Mouse (Mus musculus): ENCODE data around the gene H2-K1.

The H2-K1 gene

GRCm38 (mm10) chr17:34000150-34000537 is at the start of gene H2-K1:
TSS of gene H2-K1 (minus strand) at chr17:34000347.
- DNase-seq (ENCODE audit: low spot score in 2 of 2): peak; percentile 89 to 94

DNA sequence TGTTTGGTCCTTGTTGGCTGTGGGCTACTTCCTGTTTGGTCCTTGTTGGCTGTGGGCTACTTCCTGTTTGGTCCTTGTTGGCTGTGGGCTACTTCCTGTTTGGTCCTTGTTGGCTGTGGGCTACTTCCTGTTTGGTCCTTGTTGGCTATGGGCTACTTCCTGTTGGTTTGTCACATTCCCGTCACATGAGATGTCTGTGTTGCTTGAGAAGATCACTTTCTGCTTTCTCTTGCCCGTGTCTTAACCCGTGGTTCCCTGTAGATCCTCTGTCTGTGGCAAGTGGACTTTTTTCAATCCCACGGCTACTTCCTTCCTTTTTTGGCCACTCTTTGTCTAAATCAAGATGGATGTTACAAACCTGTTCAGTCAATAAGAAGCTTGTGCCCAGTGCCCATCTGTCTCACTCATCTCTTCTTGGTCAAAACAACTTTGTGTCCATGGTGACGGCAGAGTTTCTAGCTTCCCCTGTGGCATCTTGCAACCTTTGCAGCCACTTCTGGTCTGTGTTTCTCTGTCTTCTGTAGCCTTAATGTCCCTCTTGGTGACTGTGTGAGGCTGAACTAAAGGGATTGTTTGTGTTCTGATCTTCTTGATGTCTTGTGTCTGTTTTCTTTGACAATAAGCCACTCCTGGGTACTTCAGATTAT is 47.4 kb upstream of the H2-K1 start:
- no peak for DNase-seq (ENCODE audit: low spot score in 2 of 2)

GRCm38 (mm10) chr17:34045941-34046340 is 45.8 kb upstream of the H2-K1 start:
- DNase-seq (ENCODE audit: low spot score in 2 of 2): no peak

DNA sequence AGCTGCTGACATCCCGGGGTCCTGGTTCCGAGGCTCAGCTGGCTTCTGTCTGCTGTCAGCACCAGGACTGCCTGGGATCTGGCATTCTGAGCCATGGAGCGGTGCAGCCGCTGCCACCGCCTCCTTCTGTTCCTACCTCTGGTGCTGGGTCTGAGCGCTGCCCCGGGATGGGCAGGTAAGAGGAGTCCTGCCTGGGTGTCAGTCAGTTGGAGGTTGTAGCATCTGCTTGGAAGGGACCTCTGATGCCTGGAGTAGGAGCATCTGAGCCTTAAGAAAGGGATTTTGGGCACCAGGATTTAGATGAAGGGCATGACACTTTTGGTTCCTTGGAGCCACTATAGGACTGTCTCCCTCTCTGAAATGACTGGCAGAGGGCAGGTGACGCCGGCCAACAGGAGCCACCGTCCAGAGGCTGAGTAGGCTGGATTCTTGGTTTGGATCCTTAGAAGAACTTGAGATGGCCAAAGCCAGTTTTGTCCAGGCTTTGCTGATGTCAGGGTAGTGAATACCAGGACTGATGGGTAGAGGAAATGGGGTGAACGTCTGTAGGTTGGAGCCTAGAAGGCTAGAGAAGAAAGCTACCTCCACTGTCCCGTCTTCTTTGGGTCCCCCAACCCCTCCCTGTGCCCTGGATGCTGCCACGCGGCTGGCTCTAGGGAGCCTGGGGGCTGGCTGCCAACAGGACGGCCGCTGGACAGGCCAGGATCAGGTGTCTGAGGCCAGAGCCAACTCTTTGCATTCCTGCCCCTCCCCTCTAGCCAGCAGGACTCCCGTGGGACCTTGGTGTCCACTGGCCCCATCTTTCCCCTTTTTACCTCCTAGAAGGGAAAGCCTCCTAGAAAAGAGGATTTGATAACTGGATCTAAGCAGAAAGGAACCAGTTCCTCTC is 39.7 kb upstream of the H2-K1 start:
- DNase-seq (ENCODE audit: low spot score in 2 of 2): no peak

DNA sequence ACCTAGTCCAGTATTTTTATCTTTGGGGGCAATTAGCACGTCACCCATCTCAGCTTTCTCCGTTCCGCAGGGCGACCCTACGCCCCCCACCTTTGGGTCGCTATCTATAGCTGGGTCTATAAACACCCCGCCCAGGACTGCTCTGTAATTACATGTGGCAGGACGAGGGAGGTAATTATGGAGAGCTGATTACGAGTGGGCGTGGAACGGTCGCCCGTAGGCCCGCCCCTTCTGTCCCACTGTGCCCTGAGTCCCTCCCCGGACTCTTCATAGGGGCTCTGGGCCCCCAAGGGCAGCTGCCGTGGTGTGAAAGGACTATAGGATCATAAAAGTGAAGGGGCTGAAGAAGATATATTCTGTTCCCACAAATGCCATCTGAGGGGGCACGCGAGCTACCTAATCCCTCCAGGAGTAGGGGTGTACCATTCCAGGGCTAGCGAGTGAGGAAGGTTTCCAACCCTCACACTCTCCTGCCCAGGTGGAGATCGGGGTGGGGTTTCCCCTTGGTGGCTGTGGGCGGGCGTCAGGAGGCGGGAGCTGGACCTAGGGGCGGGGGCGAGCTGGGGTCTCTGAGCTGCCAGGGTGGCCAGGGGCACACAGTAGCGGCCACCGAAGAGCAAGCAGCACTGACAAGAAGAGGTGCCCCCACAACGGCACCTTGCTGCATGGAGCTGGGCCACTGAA is 38.9 kb upstream of the H2-K1 start, which contains the start of gene Col11a2:
Gene Col11a2 (plus strand): TSS at position 560 of the 684 bp plus-strand sequence.
- no peak for DNase-seq (ENCODE audit: low spot score in 2 of 2)

GRCm38 (mm10) chr17:34038440-34038839 is 38.3 kb upstream of the H2-K1 start:
- no peak for DNase-seq (ENCODE audit: low spot score in 2 of 2)

- no peak for DNase-seq (ENCODE audit: low spot score in 2 of 2)
Observed at GRCm38 (mm10) chr17:34037241-34037640, 37.1 kb upstream of the H2-K1 start.

GRCm38 (mm10) chr17:34036647-34037046 is 36.5 kb upstream of the H2-K1 start:
- DNase-seq (ENCODE audit: low spot score in 2 of 2): no peak

DNA sequence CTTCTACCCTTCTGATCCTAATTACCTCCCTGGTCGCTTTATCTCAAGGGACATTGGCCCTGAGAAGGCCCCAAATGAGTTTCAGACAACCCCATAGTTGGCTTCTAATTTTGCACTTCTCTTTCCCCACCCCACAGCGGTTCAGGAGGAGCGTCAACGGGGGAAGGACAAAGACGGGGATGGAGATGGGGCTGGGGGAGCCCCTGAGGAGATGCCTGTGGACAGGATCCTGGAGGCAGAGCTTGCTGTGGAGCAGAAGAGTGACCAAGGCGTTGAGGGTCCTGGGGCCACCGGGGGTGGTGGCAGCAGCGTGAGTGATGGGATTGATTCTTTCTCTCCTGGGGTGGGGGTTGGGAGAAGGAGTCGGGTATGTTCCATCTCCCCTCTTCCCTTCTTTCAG is 35.4 kb upstream of the H2-K1 start:
- no peak for DNase-seq (ENCODE audit: low spot score in 2 of 2)

GRCm38 (mm10) chr17:34034064-34034463 is 33.9 kb upstream of the H2-K1 start:
- peak; percentile 80 to 95 for DNase-seq (ENCODE audit: low spot score in 2 of 2)

GRCm38 (mm10) chr17:34033441-34033840 is 33.3 kb upstream of the H2-K1 start:
- DNase-seq (ENCODE audit: low spot score in 2 of 2): no peak

- DNase-seq (ENCODE audit: low spot score in 2 of 2): no peak
Observed at GRCm38 (mm10) chr17:34032806-34033205, 32.7 kb upstream of the H2-K1 start.

GRCm38 (mm10) chr17:34032174-34032632 is 32.1 kb upstream of the H2-K1 start:
- DNase-seq (ENCODE audit: low spot score in 2 of 2): peak; percentile 78 to 90

DNA sequence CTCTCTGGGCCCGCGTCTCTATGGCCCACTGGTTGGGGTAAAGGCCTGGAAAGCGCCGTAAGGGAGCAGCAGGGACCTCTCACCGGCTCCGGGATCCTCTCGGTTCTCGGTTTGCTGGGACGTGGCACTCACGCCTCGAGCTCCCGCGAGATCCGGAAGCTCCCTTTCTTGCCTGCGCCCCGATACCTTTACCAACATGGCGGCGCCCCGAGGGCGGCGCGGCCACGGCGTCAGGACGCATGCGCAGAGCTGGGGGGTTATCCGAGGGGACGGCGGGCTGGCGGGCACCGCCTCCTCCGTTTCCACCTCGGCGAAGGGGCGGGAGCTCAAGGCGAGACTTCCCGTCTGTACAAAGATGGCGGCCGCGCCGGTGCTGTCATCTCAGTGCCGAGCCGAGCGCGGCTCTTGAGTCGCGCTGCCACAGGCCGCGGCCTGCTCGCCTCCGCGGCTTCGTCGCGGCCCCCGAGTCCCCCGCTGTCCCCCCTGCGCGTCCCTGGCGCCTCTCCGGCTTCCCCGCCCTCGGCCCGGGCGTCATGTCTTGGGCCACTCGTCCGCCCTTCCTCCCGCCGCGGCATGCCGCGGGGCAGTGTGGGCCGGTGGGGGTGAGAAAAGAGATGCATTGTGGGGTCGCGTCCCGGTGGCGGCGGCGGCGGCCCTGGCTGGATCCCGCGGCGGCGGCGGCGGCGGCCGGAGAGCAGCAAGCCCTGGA is 31.5 kb upstream of the H2-K1 start, which contains the start of the genes Slc39a7 and Rxrb:
Gene Slc39a7 (minus strand): TSS at position 218 of the 709 bp plus-strand sequence.
Gene Rxrb (plus strand): TSS at position 348 of the 709 bp plus-strand sequence.
- DNase-seq (ENCODE audit: low spot score in 2 of 2): peak; percentile 99 to 100

- no peak for DNase-seq (ENCODE audit: low spot score in 2 of 2)
Observed at GRCm38 (mm10) chr17:34030861-34031326, 30.7 kb upstream of the H2-K1 start.

DNA sequence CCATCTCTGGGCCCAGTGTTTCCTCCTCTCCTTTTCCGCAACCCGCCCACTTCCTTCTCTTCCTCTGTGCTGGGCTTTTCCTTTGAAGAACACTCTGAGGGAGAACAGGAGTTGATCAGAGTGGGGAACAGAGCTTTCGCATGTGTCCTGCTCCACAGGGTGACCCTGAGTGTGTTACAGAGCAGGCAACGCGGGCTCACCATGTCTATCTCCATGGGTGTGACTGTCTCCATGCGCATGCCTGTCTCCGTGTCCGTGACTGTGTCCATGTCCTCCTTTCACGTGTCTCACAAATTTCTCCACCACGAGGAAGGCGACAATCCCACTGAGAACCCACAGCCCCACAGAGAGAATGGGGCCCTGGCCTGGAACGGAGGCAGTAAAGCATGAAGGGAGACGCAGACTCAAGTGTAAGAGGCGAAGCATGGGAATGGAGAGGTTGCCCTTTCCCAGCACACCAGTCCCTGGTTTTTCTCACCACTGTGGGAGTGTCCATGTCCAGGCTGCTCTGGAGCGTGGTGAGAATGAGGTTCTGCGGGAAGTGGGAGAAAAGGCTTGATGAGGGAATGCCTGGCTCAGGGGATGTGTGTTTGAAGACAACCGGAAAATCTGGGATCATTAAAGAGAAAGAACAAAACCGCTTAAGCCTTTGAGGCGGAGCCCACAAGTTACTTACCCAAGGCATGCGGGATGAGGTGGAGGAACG is 29.9 kb upstream of the H2-K1 start:
- peak in 1 of 2 experiments; percentile 62 for DNase-seq (ENCODE audit: low spot score in 2 of 2)

DNA sequence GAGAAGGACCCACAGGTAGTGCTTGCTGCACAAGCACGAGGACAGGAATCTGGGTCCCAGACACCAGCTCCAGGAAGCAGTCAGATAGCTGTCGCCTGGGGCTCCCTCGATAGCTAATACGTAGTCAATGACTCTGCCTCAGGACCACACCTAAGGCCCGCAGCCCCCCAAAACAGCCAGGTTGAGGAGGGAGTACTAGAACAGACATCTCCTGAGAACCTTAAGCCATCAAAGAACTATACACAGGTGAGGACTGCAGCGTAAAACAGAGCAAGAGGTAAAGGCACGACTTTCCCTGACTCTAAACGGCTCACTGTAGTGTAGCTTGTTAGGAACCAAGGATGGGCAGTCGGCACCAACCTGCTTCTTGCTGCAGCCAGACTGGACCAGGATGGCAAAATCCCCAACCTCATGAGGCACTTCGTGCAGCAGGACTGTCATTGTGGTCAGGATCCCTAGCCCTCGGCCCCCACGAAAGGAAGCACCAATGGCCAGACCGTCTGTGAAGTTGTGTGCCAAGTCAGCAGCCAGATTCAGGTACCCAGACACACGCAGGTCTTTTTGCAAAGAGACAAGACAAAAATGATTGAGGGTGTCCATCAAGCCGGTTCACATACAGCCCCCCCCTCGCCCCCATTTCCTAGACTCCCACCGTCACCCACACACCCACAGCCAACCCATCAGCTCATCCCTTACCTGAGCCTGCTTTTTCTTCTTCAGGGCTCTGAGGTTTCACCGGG is 29.2 kb upstream of the H2-K1 start:
- DNase-seq (ENCODE audit: low spot score in 2 of 2): no peak

- DNase-seq (ENCODE audit: low spot score in 2 of 2): peak in 1 of 2 experiments; percentile 63
Observed at GRCm38 (mm10) chr17:34028501-34029149, 28.5 kb upstream of the H2-K1 start.

GRCm38 (mm10) chr17:34027656-34028223 is 27.6 kb upstream of the H2-K1 start, which contains the start of gene H2-Ke6:
TSS of gene H2-Ke6 (minus strand) at chr17:34028060.
- peak; percentile 92 to 94 for DNase-seq (ENCODE audit: low spot score in 2 of 2)
